Mouse (Mus musculus) lung, embryonic 16.5 days (tissue): ENCODE data around the gene Unc80. TPM values are rescaled to one million over a fixed set of nuclear protein-coding genes. Genes with fewer than 3 reads are reported as not detected.

Experiments
- ATAC-seq: fragments of 200-750 bp; cut with Nextera tagmentation; 2 replicates; pipeline ENCODE4 v1.8.0; 2017; ENCODE audit warnings: low read depth, mild to moderate bottlenecking, moderate library complexity
- H3K27ac ChIP-seq: fragments of 300-500 bp; sonication (generic); 2 replicates; pipeline ENCODE4 v1.5.1; 2014; ENCODE audit warnings: mild to moderate bottlenecking, control low read depth, low read length
- H3K27me3 ChIP-seq: fragments of 300-500 bp; sonication (generic); 2 replicates; pipeline ENCODE4 v1.6.1; 2014; ENCODE audit warnings: low read depth, low read length, mixed read lengths; ENCODE audit not compliant: control insufficient read depth, insufficient read depth
- H3K36me3 ChIP-seq: fragments of 300-500 bp; sonication (generic); 2 replicates; pipeline ENCODE4 v1.6.1; 2014; ENCODE audit warnings: low read length; ENCODE audit not compliant: control insufficient read depth, insufficient read depth
- H3K4me1 ChIP-seq: fragments of 300-500 bp; sonication (generic); replicated peaks from 2 replicates; pipeline ENCODE4 v1.6.1; 2014; ENCODE audit warnings: low read length, mixed read lengths; ENCODE audit not compliant: control insufficient read depth, insufficient read depth
- H3K4me2 ChIP-seq: fragments of 300-500 bp; sonication (generic); 2 replicates; pipeline ENCODE4 v1.6.1; 2014; ENCODE audit warnings: low read depth, low read length, control low read depth
- H3K4me3 ChIP-seq: fragments of 300-500 bp; sonication (generic); 2 replicates; pipeline ENCODE4 v1.5.1; 2014; ENCODE audit warnings: mild to moderate bottlenecking, low read length, control low read depth
- H3K9ac ChIP-seq: fragments of 300-500 bp; sonication (generic); 2 replicates; pipeline ENCODE4 v1.6.1; 2014; ENCODE audit warnings: low read length, control low read depth
- H3K9me3 ChIP-seq: fragments of 300-500 bp; sonication (generic); 2 replicates; pipeline ENCODE4 v1.6.1; 2016; ENCODE audit warnings: low read length; ENCODE audit not compliant: control insufficient read depth
- WGBS: fragments of 180-500 bp; shearing (Covaris S2); extraction: QIAGEN DNeasy Blood & Tissue Kit; methylation state at CpG from one replicate; pipeline ENCODE4 v1.1.7; 2014; 5-methylcytosine and 5-hydroxymethylcytosine counted together
- polyA plus RNA-seq: library from polyadenylated mRNA; unstranded; fragments of >200 nt; fragmentation: Nextera tagmentation; extraction: Ambion mirVana; gene quantifications from 2 replicates; pipeline ENCODE4 v1.2.1, GENCODE M21; 2015

Gene Unc80
- polyA plus RNA-seq, 1 experiment from 2014 or later = 0.51 TPM

DNA sequence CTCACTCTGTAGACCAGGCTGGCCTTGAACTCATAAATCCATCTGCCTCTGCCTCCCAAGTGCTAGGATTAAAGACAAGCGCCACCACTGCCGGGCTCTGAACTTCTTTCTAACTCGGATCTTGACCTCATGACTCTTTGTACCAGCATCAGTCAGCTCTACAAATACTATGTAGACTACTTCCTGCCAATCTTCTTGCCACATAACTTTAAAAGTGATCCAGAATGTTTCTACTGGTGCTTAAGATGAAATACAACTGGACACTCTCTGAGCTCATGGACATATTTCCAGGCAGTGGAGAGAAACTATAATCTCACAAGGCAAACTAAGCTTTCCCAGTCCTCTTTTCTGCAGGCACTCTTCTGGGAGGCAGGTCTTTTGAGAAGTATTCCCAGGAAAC is 8.8 kb upstream of the Unc80 start:
- H3K4me3 ChIP-seq = no peak overlapping the region
- no peak overlapping the region for H3K27ac ChIP-seq
- no peaks in the 10 kb centered on the region for H3K9me3 ChIP-seq
- H3K4me2 ChIP-seq = no peak overlapping the region
- no peak overlapping the region for H3K9ac ChIP-seq
- WGBS = 46% methylated on average over 3 of the region's 3 CpGs
- H3K36me3 ChIP-seq = no peaks in the 10 kb centered on the region
- 0 out of 2 replicates have a peak, but pooled peaks cover 3% of the 10 kb centered on the region for H3K4me1 ChIP-seq
- peak; percentile 75 for ATAC-seq
- no peaks in the 10 kb centered on the region for H3K27me3 ChIP-seq

DNA sequence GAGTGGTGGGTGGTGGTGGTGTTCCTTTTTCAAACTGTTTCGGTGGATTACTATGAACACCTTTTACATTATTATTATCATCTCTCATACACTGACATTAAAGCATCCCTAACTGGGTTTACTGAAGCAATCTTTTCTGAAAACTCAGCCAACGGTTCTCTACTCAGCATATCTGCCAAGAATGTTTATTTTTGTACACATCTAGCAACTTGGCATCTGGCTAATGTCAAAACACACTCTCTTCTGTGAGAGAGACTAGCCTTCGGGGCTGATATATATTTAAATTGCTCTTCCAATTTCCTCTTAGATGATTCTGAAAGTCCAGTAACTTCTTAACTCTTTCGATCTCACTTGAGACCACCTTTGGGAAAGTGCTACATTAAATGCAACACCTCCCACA is 7.3 kb upstream of the Unc80 start:
- Histone ChIP-seq H3K4me2 (no peak overlapping the region), H3K4me3 (no peak overlapping the region), H3K27me3 (no peaks in the 10 kb centered on the region), H3K36me3 (no peaks in the 10 kb centered on the region), H3K27ac (no peak overlapping the region), H3K4me1 (0 out of 2 replicates have a peak, but pooled peaks cover 3% of the 10 kb centered on the region), H3K9ac (no peak overlapping the region), H3K9me3 (no peaks in the 10 kb centered on the region)
- peak; percentile 82 for ATAC-seq
- 37% methylated on average over 4 of the region's 4 CpGs for WGBS

DNA sequence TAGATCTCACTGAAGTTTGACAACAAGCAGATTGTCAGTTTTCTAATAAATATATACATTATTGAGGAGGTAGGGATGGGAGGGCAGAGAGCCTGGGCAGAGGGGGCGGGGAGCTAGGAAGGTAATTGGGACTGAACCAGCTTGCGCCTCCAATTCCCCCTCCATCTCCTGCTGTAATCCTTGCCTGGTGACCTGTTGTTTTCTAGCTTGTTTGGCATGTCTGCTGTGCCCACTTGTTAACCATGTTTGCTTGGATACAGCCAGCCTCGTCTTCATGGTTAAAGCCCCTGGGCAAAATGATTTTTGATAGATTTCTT is 495 bp downstream of the Unc80 start:
- Histone ChIP-seq H3K4me2 (peak overlapping the region; percentile 83), H3K27me3 (peaks cover 14% of the 10 kb centered on the region), H3K9me3 (no peaks in the 10 kb centered on the region), H3K9ac (no peak overlapping the region), H3K27ac (no peak overlapping the region), H3K4me3 (peak overlapping the region; percentile 55), H3K36me3 (no peaks in the 10 kb centered on the region), H3K4me1 (peaks cover 4% of the 10 kb centered on the region; the same call in 1 of the 2 replicates)
- ATAC-seq = no peak
- WGBS = 17% methylated on average over 3 of the region's 3 CpGs

DNA sequence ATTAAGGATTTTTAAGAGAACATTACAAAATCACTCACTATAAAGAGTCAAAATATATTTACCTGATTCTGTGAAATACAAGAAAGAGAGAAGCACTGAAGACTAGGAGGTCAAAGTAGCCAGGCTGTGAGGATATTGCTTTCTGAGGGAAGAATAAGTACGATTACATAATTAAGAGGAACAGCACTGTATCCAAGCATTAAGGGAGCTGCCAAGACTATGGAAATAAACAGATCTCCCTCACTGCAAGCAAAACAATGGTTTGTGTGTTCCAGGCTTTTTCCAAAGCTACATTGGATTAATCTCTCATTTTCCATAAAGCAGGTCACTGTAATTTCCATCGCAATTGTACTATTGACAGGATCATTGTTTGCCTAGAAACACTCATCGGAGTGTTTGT is 14.6 kb downstream of the Unc80 start:
- H3K4me2 ChIP-seq = no peak overlapping the region
- 79% methylated on average over 3 of the region's 3 CpGs for WGBS
- no peaks in the 10 kb centered on the region for H3K4me1 ChIP-seq
- H3K36me3 ChIP-seq = no peaks in the 10 kb centered on the region
- no peak overlapping the region for H3K4me3 ChIP-seq
- H3K9ac ChIP-seq = no peak overlapping the region
- H3K27me3 ChIP-seq = no peaks in the 10 kb centered on the region
- ATAC-seq = no peak
- no peaks in the 10 kb centered on the region for H3K9me3 ChIP-seq
- H3K27ac ChIP-seq = no peak overlapping the region

DNA sequence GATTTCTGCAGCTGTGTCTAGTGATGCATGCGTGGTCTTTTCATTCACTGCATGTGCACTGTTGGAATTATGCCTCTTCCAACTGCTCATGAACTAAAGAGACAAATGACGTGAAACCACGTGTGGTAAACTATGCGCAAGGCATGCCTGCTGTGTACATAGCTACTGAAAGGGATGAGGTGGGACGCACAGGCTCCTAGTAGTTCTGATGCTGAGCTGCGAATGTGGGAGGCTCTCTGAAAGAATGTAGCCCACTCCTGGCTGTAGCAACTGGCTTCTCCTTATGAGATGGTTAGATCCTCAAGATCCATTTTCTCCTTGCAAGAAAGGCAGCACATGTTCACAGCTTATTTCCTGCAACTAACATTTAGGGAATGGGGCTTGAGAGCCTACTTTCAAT is 24.9 kb downstream of the Unc80 start:
- no peaks in the 10 kb centered on the region for H3K9me3 ChIP-seq
- ATAC-seq = no peak
- H3K9ac ChIP-seq = no peak overlapping the region
- H3K27me3 ChIP-seq = no peaks in the 10 kb centered on the region
- no peaks in the 10 kb centered on the region for H3K4me1 ChIP-seq
- no peaks in the 10 kb centered on the region for H3K36me3 ChIP-seq
- H3K4me3 ChIP-seq = no peak overlapping the region
- no peak overlapping the region for H3K4me2 ChIP-seq
- WGBS = 75% methylated on average over 6 of the region's 6 CpGs
- no peak overlapping the region for H3K27ac ChIP-seq

DNA sequence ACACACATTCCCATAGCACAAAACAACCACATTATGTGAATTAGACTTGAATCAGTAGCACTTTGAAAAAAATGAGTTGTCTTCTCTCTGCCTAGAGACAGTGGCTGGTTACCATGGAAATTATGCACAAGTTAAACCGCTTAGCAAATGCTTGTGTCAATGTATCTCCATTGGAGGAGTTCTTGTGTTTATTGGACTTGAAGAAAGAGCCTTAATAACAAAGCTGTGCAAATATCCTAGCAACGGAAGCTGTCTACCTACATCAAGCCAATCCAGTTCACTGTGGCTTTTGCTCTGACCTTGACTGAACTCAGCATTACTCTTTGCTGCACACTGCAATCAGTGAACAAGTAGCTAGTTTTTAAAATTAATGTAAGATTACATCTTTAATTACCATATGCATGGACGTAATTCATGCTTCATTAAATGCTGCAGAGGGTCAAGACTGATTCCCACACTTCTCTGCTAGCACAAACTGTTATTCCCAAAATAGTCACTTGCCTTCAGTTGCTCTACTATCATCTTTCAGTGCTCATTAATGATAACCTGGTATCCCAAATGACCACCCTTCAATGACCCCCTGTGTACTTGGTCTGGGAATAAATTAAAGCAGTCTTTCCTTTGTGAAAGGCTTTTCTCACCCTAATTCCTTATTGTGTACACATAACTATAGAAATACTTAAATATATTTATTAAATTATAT is 27.3 kb downstream of the Unc80 start:
- no peaks in the 10 kb centered on the region for H3K27me3 ChIP-seq
- H3K4me1 ChIP-seq = no peaks in the 10 kb centered on the region
- H3K36me3 ChIP-seq = no peaks in the 10 kb centered on the region
- H3K9ac ChIP-seq = no peak overlapping the region
- no peak for ATAC-seq
- 67% methylated on average over 3 of the region's 3 CpGs for WGBS
- H3K9me3 ChIP-seq = no peaks in the 10 kb centered on the region
- H3K4me2 ChIP-seq = no peak overlapping the region
- no peak overlapping the region for H3K4me3 ChIP-seq
- no peak overlapping the region for H3K27ac ChIP-seq

DNA sequence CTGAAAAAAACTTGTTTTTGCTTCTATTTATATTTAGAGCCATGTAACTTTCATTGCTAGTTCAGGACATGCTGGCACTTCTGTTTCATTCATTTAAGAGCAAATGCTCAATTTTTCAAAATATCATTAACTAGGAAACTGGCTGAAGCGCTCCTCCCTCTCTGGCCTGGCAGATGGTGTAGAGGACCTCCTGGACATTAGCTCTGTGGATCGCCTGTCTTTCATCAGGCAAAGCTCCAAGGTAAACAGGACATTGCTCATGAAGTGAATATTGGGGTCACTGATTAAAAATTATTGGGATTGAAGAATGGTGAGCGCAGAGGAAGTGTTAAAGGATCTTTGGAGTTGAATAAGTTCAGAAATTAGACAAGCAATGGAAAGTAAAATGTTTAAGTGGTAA is 82.6 kb downstream of the Unc80 start:
- no peak overlapping the region for H3K27ac ChIP-seq
- WGBS = 72% methylated on average over 3 of the region's 3 CpGs
- H3K27me3 ChIP-seq = no peaks in the 10 kb centered on the region

DNA sequence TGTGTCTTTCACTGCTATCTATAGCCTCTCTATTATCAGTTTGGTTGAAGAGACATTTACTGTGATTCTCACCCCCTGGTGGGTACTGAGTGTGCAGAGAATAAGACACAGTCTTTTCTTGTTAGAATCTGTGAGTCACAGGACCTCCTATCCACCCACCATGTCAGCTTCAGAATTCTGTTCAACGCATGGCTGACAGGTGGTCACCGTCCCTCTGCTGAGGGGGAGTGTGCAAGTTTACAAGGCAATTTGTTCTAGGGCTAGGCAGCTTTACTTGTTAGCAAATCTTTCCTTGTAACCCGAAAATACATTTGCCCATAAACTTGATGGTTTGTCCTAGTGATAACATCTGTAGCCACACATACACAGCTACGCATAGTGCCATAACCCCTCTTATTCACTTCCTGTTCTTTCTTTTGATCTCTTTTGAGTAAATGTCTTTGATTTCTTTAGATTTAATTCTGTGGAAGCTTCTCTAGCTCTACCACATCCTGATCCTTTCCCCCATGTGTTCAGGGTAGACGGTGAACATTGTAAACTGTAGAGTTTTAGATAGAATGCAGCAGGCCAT is 84.3 kb downstream of the Unc80 start:
- H3K27me3 ChIP-seq = no peaks in the 10 kb centered on the region
- no peak overlapping the region for H3K27ac ChIP-seq
- no peak for ATAC-seq
- no peaks in the 10 kb centered on the region for H3K9me3 ChIP-seq
- no peaks in the 10 kb centered on the region for H3K4me1 ChIP-seq
- 61% methylated on average over 5 of the region's 5 CpGs for WGBS
- no peaks in the 10 kb centered on the region for H3K36me3 ChIP-seq
- no peak overlapping the region for H3K4me2 ChIP-seq
- H3K9ac ChIP-seq = no peak overlapping the region
- no peak overlapping the region for H3K4me3 ChIP-seq

More for the DNA sequence above, 82.6 kb downstream of the Unc80 start:
- H3K4me1 ChIP-seq = no peaks in the 10 kb centered on the region
- H3K36me3 ChIP-seq = no peaks in the 10 kb centered on the region
- no peak overlapping the region for H3K9ac ChIP-seq
- no peaks in the 10 kb centered on the region for H3K9me3 ChIP-seq
- H3K4me3 ChIP-seq = no peak overlapping the region
- no peak for ATAC-seq
- H3K4me2 ChIP-seq = no peak overlapping the region

DNA sequence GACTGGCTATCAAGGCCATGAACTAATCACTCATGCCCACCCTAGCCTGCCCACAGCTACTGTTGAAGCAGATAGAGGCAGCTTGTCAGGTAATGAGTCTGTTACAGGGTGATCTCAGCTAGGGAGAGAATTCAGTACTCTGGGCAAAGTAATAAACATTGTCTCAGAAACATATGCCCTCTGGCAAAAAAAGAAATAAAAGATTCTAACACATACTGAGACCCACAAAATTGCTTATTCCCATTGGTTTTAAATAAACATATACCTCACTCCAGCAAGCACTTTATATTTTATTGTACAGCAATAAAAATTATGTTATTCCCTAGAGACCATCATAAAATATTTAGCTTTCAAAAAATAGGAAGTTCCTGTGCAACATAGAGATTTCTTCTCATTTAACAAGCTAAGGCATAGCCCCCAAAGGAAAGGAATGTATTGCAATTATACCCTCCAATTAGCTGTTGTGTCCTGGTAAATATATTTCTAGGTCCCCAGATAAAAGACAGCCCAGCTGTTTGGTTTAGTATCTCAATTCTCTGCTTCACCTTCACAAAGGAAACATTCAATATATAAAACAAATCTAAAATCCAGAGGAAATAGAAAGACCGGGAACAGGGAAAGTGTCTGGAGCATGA is 93.6 kb downstream of the Unc80 start:
- Histone ChIP-seq H3K9me3 (no peaks in the 10 kb centered on the region), H3K27me3 (no peaks in the 10 kb centered on the region), H3K4me3 (no peak overlapping the region), H3K27ac (no peak overlapping the region), H3K36me3 (no peaks in the 10 kb centered on the region), H3K4me2 (no peak overlapping the region), H3K9ac (no peak overlapping the region), H3K4me1 (no peaks in the 10 kb centered on the region)
- ATAC-seq = no peak
- WGBS = 89% methylated on average over 1 of the region's 1 CpGs
